Mouse (Mus musculus): ENCODE measurements around the gene Zfp777. TPM values are rescaled to one million over a fixed set of nuclear protein-coding genes. Genes with fewer than 3 reads are reported as not detected.

Zfp777 gene
- polyA plus RNA-seq, 1 experiment, result 22.7 TPM

GRCm38 (mm10) chr6:48060895-48061294, 12.2 kb upstream of the Zfp777 start:
- no peak overlapping the region for H3K4me3 ChIP-seq
- no peaks in the 10 kb centered on the region for H3K27me3 ChIP-seq (ENCODE audit: control insufficient read depth, insufficient read depth, insufficient read length)
- TF ChIP-seq E2F4 (IDR thresholded peaks at IDR 0.05; ENCODE audit: insufficient read depth) (no peak), MAX (IDR thresholded peaks at IDR 0.05; ENCODE audit: low read depth) (no peak), TCF12 (IDR thresholded peaks at IDR 0.05; ENCODE audit: insufficient read depth, poor library complexity, severe bottlenecking) (no peak), MYOG (IDR thresholded peaks at IDR 0.05; ENCODE audit: control insufficient read depth in 1 of 3, insufficient read depth in 1 of 3, insufficient read length in 2 of 3, low read depth in 2 of 3) (no peak), TCF3 (IDR thresholded peaks at IDR 0.05; ENCODE audit: insufficient read length, low read depth) (no peak), CEBPB (IDR thresholded peaks at IDR 0.05; ENCODE audit: insufficient read depth, poor library complexity, severe bottlenecking) (no peak), REST (IDR thresholded peaks at IDR 0.05; ENCODE audit: insufficient read depth, insufficient read length) (no peak), POLR2AphosphoS2 (IDR thresholded peaks at IDR 0.05; ENCODE audit: insufficient read length, low read depth) (no peak), USF1 (IDR thresholded peaks at IDR 0.05; ENCODE audit: low read depth) (no peak), MYOD1 (IDR thresholded peaks at IDR 0.05; ENCODE audit: control insufficient read depth in 1 of 3, insufficient read length in 2 of 3, low read depth in 2 of 3) (no peak), POLR2A (IDR thresholded peaks at IDR 0.05; ENCODE audit: insufficient read length, low read depth) (no peak), SRF (IDR thresholded peaks at IDR 0.05; ENCODE audit: control insufficient read depth, insufficient read length, low read depth) (no peak)
- no peaks in the 10 kb centered on the region for H3K79me2 ChIP-seq (ENCODE audit: control insufficient read depth, insufficient read depth)
- H3K4me2 ChIP-seq (ENCODE audit: low read depth), result no peak overlapping the region
- H3ac ChIP-seq (ENCODE audit: control insufficient read depth, insufficient read length), result no peak overlapping the region
- H3K36me3 ChIP-seq (ENCODE audit: control insufficient read depth, insufficient read depth), result peaks cover 20% of the 10 kb centered on the region

- peaks cover 17% of the 10 kb centered on the region for H3K36me3 ChIP-seq (ENCODE audit: control insufficient read depth, insufficient read depth)
- no peaks in the 10 kb centered on the region for H3K79me2 ChIP-seq (ENCODE audit: control insufficient read depth, insufficient read depth)
- H3ac ChIP-seq (ENCODE audit: control insufficient read depth, insufficient read length), result no peak overlapping the region
- no peaks in the 10 kb centered on the region for H3K27me3 ChIP-seq (ENCODE audit: control insufficient read depth, insufficient read depth, insufficient read length)
- no peak overlapping the region for H3K4me2 ChIP-seq (ENCODE audit: low read depth)
- TF ChIP-seq TCF3 (IDR thresholded peaks at IDR 0.05; ENCODE audit: insufficient read length, low read depth) (no peak), POLR2AphosphoS2 (IDR thresholded peaks at IDR 0.05; ENCODE audit: insufficient read length, low read depth) (no peak), USF1 (IDR thresholded peaks at IDR 0.05; ENCODE audit: low read depth) (no peak), MAX (IDR thresholded peaks at IDR 0.05; ENCODE audit: low read depth) (no peak), REST (IDR thresholded peaks at IDR 0.05; ENCODE audit: insufficient read depth, insufficient read length) (no peak), E2F4 (IDR thresholded peaks at IDR 0.05; ENCODE audit: insufficient read depth) (no peak), MYOG (IDR thresholded peaks at IDR 0.05; ENCODE audit: control insufficient read depth in 1 of 3, insufficient read depth in 1 of 3, insufficient read length in 2 of 3, low read depth in 2 of 3) (no peak), TCF12 (IDR thresholded peaks at IDR 0.05; ENCODE audit: insufficient read depth, poor library complexity, severe bottlenecking) (no peak), MYOD1 (IDR thresholded peaks at IDR 0.05; ENCODE audit: control insufficient read depth in 1 of 3, insufficient read length in 2 of 3, low read depth in 2 of 3) (no peak), SRF (IDR thresholded peaks at IDR 0.05; ENCODE audit: control insufficient read depth, insufficient read length, low read depth) (no peak), CEBPB (IDR thresholded peaks at IDR 0.05; ENCODE audit: insufficient read depth, poor library complexity, severe bottlenecking) (no peak), POLR2A (IDR thresholded peaks at IDR 0.05; ENCODE audit: insufficient read length, low read depth) (no peak)
- no peak overlapping the region for H3K4me3 ChIP-seq
Measured at GRCm38 (mm10) chr6:48060421-48060820, 11.7 kb upstream of the Zfp777 start.

- Histone ChIP-seq H3K4me3 (no peak overlapping the region), H3K36me3 (ENCODE audit: control insufficient read depth, insufficient read depth) (no peaks in the 10 kb centered on the region), H3K27me3 (ENCODE audit: control insufficient read depth, insufficient read depth, insufficient read length) (no peaks in the 10 kb centered on the region), H3ac (ENCODE audit: control insufficient read depth, insufficient read length) (no peak overlapping the region), H3K79me2 (ENCODE audit: control insufficient read depth, insufficient read depth) (peaks cover 5% of the 10 kb centered on the region), H3K4me2 (ENCODE audit: low read depth) (no peak overlapping the region)
- TF ChIP-seq CEBPB (IDR thresholded peaks at IDR 0.05; ENCODE audit: insufficient read depth, poor library complexity, severe bottlenecking) (no peak), MAX (IDR thresholded peaks at IDR 0.05; ENCODE audit: low read depth) (no peak), MYOD1 (IDR thresholded peaks at IDR 0.05; ENCODE audit: control insufficient read depth in 1 of 3, insufficient read length in 2 of 3, low read depth in 2 of 3) (no peak), POLR2A (IDR thresholded peaks at IDR 0.05; ENCODE audit: insufficient read length, low read depth) (no peak), TCF12 (IDR thresholded peaks at IDR 0.05; ENCODE audit: insufficient read depth, poor library complexity, severe bottlenecking) (no peak), USF1 (IDR thresholded peaks at IDR 0.05; ENCODE audit: low read depth) (no peak), POLR2AphosphoS2 (IDR thresholded peaks at IDR 0.05; ENCODE audit: insufficient read length, low read depth) (no peak), TCF3 (IDR thresholded peaks at IDR 0.05; ENCODE audit: insufficient read length, low read depth) (no peak), REST (IDR thresholded peaks at IDR 0.05; ENCODE audit: insufficient read depth, insufficient read length) (no peak), MYOG (IDR thresholded peaks at IDR 0.05; ENCODE audit: control insufficient read depth in 1 of 3, insufficient read depth in 1 of 3, insufficient read length in 2 of 3, low read depth in 2 of 3) (no peak), E2F4 (IDR thresholded peaks at IDR 0.05; ENCODE audit: insufficient read depth) (no peak), SRF (IDR thresholded peaks at IDR 0.05; ENCODE audit: control insufficient read depth, insufficient read length, low read depth) (no peak)
Measured at GRCm38 (mm10) chr6:48052136-48052535, 3.4 kb upstream of the Zfp777 start.

- no peak overlapping the region for H3K4me3 ChIP-seq
- no peaks in the 10 kb centered on the region for H3K36me3 ChIP-seq (ENCODE audit: control insufficient read depth, insufficient read depth)
- no peak overlapping the region for H3ac ChIP-seq (ENCODE audit: control insufficient read depth, insufficient read length)
- no peak overlapping the region for H3K4me2 ChIP-seq (ENCODE audit: low read depth)
- H3K79me2 ChIP-seq (ENCODE audit: control insufficient read depth, insufficient read depth), result peaks cover 10% of the 10 kb centered on the region
- TF ChIP-seq MYOG (IDR thresholded peaks at IDR 0.05; ENCODE audit: control insufficient read depth in 1 of 3, insufficient read depth in 1 of 3, insufficient read length in 2 of 3, low read depth in 2 of 3) (no peak), POLR2A (IDR thresholded peaks at IDR 0.05; ENCODE audit: insufficient read length, low read depth) (no peak), CEBPB (IDR thresholded peaks at IDR 0.05; ENCODE audit: insufficient read depth, poor library complexity, severe bottlenecking) (no peak), TCF3 (IDR thresholded peaks at IDR 0.05; ENCODE audit: insufficient read length, low read depth) (no peak), MYOD1 (IDR thresholded peaks at IDR 0.05; ENCODE audit: control insufficient read depth in 1 of 3, insufficient read length in 2 of 3, low read depth in 2 of 3) (no peak), E2F4 (IDR thresholded peaks at IDR 0.05; ENCODE audit: insufficient read depth) (no peak), REST (IDR thresholded peaks at IDR 0.05; ENCODE audit: insufficient read depth, insufficient read length) (no peak)
- no peaks in the 10 kb centered on the region for H3K27me3 ChIP-seq (ENCODE audit: control insufficient read depth, insufficient read depth, insufficient read length)
Measured at GRCm38 (mm10) chr6:48051666-48052065, 3.0 kb upstream of the Zfp777 start.
